Mouse (Mus musculus) mature B cell (primary cell): Measurements from ENCODE around the gene Camsap2.

Experiments used
- in situ Hi-C: fragments of 300-500 bp; cut with MboI; formaldehyde crosslinking; loops from 2 replicates; pipeline ENCODE4 v1.14.3; 2019

Gene Camsap2

DNA sequence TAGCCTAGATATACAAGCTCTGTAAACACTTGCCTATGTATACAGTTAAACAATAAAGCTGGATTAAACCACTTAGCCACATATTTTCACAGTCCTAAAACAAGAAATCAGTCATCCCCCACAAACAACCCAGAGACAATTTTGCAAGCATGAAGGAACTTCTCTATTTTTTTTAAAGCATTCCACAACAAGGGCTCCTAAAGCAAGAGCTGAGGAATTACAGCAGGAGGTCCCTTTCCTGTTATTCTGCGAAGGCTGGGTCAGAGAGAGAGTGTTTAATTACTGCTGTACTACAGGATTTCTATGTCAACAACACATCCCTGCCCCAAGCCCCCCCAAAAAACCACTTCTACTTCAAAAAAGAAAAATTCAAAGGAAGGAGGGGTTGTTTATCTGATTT lies 1.6 kb downstream of the Camsap2 start:
- in situ Hi-C loops, result no loop called here

- in situ Hi-C loops, result no loop called here
Measured at GRCm38 (mm10) chr1:136343727-136344126, 2.2 kb downstream of the Camsap2 start.

DNA sequence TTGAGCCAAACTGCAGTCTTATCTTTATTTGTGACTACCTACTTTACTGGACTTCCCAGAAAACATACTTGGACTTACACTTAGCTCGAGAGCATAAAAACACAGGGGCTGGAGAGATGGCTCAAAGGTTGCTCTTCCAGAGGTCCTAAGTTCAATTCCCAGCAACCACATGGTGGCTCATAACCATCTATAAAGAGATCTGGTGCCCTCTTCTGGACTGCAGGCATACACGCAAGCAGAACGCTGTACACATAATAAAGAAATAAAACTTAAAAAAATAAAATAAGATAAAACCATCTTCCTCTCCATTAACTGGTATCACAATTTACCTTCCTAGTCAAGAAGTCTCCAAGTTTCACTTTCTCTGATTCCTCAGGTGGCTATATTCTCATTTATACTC lies 5.4 kb downstream of the Camsap2 start:
- in situ Hi-C loops, result no loop called here

DNA sequence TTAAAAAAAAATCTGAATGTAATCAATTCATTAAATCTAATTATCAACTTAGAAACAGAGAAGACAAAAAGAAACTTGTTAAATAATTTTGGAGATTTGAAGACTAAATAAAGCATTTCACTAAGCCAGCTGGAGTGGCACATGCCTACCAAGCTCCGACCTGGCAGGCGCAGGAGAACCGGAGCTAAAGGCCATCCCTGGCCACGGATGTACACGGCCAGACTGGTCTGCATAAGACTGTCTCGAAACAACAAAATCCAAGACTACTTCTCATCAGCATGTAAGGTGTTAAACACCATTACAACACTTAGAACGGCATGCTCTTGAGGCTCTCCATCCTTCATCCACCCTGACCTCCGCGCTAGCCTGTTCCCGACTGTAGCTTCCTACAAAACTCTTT lies 11.2 kb downstream of the Camsap2 start:
- in situ Hi-C loops, result no loop called here

DNA sequence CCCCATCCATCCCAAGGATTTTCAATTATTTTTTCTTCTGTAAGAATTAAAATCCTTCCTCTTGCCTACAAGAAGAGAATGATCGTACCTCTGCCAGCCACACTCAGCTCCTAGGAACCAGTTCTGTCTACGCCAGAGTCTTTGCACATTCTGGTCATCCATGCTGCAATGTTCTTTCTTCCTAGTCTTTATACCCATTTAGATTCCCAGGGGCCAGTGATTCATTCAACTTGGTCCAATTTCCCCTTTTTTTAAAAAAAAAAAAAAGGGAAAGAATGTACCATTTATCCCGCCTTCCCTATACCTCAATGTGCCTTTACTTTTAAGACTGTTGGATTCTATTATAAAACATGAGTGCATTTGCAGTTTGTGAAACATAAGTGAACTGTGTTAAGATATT lies 12.4 kb downstream of the Camsap2 start:
- in situ Hi-C loops, result no loop called here

DNA sequence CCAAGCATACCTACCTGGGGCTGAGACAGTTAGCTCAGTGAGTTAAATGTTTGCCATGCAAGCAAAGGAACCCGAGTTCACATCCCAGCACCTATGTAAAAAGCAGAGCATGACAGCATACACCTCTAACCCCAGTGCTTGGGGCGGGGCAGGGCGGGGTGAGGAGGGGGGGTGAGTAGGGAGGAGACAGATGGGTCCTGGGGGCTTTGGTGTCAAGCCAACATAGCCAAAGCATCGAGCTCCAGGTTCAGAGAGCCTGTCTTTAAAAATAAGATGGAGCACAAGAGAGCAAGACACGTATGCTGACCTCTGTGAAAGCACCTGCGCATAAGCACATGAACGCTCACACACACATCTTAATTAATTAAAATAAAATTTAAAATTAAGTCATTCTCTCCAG lies 12.8 kb downstream of the Camsap2 start:
- in situ Hi-C loops, result no loop called here

DNA sequence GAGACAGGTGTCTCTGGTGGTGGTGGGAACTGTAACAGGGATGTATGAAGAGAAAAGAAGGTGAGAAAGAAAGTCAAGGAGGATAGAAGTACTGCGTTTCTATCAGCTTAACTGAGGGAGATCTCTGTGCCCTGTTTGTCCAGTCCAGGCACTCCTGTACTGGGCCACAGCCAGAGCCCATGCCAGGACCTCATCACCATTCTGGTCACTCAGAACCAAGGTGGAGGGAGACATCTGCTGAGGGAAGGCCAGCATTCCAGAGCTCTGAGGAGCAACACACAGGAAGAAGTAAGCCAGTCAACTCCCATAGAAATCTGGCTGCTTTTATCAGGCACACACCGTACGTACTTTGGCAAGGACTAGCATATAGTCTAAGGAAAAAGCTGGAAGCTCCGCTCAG lies 14.1 kb downstream of the Camsap2 start:
- in situ Hi-C loops, result no loop called here

- in situ Hi-C loops, result no loop called here
Measured at GRCm38 (mm10) chr1:136329426-136329825, 16.5 kb downstream of the Camsap2 start.

DNA sequence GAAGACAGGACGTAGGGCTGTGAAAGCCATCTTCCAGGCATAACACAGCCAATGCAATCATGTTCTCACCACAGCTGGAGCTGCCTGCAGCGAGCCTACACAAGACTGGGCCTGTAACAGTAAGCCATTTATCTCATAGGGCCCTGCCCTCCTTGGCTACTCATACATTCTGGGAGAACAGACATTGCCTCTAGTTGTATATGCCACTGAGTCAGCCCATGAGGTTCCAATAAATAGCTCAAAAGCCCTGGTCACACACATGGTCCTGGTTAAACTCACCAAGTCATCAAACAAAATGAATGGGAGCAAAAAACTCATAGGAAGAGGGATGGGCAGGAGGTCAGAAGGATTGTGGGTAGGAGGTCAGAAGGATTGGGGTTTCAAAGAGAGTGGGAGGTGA lies 17.3 kb downstream of the Camsap2 start:
- in situ Hi-C loops, result no loop called here

GRCm38 (mm10) chr1:136327638-136328037 lies 18.3 kb downstream of the Camsap2 start:
- in situ Hi-C loops, result no loop called here

DNA sequence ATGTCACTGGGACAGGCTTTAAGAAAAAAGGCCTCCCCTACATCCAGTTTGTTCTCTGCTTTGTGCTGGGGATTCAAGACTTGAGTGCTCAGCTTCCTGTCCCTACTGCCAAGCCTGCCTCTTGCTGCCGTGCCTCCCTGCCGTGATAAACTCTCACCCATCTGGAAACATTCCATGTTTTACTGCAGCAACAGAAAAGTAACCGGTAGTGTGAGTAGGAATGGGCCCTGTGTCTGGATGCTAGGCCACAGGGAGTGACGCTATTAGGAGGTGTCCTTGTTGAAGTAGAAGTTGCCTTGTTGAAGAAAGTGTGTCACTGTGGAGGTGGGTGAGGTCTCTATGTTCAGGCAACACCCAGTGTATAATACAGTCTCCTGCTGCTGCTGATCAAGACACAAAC lies 20.0 kb downstream of the Camsap2 start:
- in situ Hi-C loops, result no loop called here

- in situ Hi-C loops, result no loop called here
Measured at GRCm38 (mm10) chr1:136322331-136322730, 23.6 kb downstream of the Camsap2 start.

DNA sequence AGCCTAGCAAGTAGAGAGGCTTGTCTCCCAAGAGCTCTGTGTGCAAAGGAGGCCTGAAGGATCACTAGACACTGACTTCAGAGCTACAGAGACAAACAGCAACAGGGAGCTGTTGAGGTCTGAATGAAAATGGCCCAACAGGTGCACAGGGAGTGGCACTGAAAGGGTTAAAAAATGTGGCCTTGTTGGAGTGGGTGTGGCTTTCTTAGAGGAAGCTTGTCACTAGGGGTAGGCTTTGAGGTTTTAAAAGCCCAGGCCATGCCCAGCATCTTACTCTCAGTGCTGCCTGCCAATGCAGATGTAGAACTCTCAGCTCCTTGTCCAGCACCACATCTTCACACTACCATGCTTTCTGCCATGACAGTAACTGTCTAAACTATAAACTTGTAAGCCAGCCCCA lies 29.6 kb downstream of the Camsap2 start:
- in situ Hi-C loops, result no loop called here

GRCm38 (mm10) chr1:136309193-136309592 lies 36.7 kb downstream of the Camsap2 start:
- in situ Hi-C loops, result loop anchor here (10.0 kb wide), 1 partner anchor 146 kb away; no protein-coding TSS in a partner anchor

GRCm38 (mm10) chr1:136306424-136306823 lies 39.5 kb downstream of the Camsap2 start:
- in situ Hi-C loops, result loop anchor here (10.0 kb wide), 1 partner anchor 148 kb away; no protein-coding TSS in a partner anchor

DNA sequence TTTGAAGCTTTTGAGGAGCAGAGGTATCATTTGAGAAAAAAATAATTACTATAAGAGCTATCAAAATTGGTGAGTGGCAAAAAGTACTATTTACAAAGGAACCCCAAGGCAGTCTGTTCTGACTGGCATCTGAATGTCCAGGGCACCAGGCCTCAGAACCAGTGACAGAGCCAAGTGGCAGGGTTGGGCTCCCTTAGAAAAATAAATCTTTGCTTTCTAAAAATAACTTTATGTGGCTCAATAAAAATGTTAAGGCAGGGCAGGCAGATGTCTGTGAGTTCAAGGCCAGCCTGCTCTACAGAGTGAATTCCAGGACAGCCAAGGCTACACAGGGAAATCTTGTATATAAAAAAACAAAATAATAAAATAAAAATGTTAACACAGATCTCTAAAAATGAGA lies 51.9 kb downstream of the Camsap2 start:
- in situ Hi-C loops, result no loop called here

DNA sequence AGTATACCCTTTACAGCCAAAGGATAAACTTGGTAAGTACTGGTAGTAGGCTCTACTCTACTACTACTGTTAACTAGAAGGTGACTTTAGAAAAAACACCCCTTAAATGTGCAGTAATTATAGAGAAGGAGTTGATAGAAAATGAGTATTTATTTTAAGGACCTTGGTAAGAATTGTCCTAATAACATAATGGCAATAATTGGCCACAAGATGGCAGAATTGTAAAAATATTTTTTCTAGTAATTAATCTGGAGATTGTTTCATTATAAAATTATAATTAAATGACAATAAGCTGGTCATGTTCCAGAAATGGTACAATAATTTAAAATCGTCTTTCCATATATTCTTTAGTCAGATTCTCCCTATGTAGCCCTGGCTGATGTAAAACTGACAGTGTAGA lies 56.1 kb downstream of the Camsap2 start:
- in situ Hi-C loops, result no loop called here

- in situ Hi-C loops, result no loop called here
Measured at GRCm38 (mm10) chr1:136277366-136277765, 68.5 kb downstream of the Camsap2 start.

DNA sequence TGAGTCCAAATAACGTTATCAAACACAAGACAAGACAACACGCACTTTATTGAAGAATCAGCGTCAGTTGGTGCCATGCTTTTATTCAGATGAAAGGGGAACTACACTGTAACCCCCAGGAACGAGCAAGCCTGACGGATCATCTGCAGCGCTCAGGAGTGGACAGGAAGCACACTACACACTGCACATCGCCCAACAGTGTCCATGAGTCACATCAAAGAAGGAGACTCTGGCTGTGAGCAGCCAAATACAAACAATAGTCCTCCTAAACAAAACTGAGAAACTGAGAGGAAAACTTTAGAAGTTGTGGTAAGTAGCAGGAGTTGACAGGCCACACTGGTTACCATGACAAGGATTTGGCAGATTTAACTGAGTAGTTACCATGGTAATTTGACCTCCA lies 77.7 kb downstream of the Camsap2 start:
- in situ Hi-C loops, result no loop called here

DNA sequence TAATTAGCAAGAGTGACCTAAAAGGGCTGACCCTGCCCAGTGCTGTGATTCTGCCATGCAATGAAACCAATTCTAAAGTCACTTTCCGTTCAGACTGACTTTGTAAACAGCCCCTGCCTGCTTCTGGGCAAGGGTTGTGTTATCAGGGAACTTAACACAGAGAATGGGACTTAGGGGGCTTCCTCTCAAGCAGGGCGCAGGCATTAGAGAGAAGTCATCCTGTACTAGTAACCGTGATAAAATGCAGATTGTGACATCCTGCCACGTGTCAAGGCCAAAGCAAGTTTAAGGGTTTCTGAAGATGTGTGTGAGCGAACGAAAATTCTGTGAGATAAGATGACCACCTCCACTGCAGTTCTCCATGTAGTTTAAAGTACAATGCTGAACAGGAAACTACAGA lies 79.8 kb downstream of the Camsap2 start:
- in situ Hi-C loops, result no loop called here

GRCm38 (mm10) chr1:136263355-136263754 lies 82.5 kb downstream of the Camsap2 start:
- in situ Hi-C loops, result no loop called here

- in situ Hi-C loops, result no loop called here
Measured at GRCm38 (mm10) chr1:136260635-136261238, 85.2 kb downstream of the Camsap2 start, which contains the start of gene Gpr25. Gpr25 (minus strand) TSS chr1:136260873.

DNA sequence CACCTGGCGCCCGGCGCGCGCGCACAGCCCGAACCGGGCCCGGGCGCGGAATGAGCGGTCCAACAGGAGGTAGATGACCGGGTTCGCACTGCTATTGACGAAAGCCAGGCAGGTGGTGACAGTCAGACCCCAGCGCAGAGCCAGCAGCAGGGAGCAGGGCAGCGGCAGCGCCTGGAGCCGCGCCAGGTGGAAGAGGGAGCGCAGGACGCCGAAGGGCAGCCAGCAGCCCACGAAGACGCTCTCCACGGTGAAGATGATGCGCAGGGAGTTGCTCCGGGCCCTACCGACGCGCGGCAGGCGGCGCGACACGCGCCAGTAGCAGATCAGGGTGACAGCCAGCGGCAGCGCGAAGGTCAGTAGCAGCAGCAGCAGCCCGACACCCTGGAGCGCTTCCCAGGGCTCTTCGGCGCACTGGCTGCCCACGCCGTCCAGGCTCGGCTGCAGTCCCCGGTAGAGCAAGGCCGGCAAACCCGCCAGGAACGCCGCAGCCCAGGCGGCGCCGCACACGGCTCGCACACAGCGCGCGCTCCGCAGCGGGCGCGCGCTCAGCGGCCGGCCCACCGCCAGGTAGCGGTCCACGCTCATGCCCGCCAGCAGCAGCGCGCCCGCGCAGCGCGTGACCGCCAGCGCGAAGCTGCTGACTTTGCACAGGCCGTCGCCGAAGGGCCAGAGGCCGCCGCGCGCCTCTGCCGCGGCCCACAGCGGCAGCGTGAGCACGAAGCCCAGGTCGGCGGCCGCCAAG lies 85.8 kb downstream of the Camsap2 start:
- in situ Hi-C loops, result no loop called here

DNA sequence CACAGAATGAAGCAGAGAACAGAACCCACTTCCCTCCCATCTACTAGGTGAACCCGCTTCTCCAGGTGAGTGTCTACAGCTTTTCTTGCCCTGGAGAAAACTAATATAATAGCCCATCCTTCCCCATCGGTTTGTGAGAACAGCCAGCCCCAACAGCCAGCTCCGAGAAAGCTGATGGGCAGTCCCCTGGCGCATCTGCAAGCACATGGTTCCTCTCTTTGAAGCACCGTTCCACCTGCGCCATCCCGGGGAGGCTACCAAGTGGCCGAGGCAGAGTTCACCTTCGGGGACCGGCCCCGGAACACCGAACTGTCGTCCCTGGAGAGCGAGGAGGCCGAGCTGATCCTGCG lies 86.4 kb downstream of the Camsap2 start:
- in situ Hi-C loops, result no loop called here
